Mouse (Mus musculus) liver, adult 2 months (tissue): ENCODE results near the gene Golph3.

Experiments used
- CTCF ChIP-seq: fragments of 200-500 bp; IDR thresholded peaks from 2 replicates; pipeline ENCODE4 v1.5.1; 2011; ENCODE audit warnings: low read depth, low read length, control low read depth
- POLR2A ChIP-seq: fragments of 200-500 bp; IDR thresholded peaks from 2 replicates; pipeline ENCODE4 v1.6.1; 2011; ENCODE audit warnings: low read length, control low read depth; ENCODE audit not compliant: insufficient read depth; ENCODE audit errors: extremely low read depth

DNA sequence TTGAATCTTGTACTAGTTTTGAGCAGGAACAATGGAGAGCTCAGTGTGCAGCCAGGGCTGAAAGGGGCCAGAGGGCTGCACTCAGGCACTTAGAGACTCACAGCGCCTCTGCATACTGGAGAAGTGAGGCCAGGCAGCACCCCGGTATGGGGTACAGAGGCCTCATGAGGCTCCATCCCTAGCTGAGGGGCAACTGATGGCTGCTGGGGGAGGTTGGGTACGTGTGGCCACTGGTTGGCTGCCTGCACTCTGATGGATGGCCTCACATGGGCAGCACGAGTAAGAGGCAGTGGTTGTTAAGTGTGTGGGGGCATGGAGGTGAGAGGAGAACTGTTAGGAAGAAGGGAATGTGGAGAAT is 20.1 kb downstream of the Golph3 start:
- no peak for TF ChIP-seq POLR2A
- no peak for TF ChIP-seq CTCF
